Mouse (Mus musculus): ENCODE results near the gene Gm20765. TPM values are rescaled to one million over a fixed set of nuclear protein-coding genes. Genes with fewer than 3 reads are reported as not detected.

Gene Gm20765
- total RNA-seq (2023; ENCODE audit: inconsistent age): not detected in 4 replicates

GRCm38 (mm10) chr10:104185233-104185632 lies at the start of gene Gm20765:
TSS of gene Gm20765 (plus strand) at chr10:104185533.

DNA sequence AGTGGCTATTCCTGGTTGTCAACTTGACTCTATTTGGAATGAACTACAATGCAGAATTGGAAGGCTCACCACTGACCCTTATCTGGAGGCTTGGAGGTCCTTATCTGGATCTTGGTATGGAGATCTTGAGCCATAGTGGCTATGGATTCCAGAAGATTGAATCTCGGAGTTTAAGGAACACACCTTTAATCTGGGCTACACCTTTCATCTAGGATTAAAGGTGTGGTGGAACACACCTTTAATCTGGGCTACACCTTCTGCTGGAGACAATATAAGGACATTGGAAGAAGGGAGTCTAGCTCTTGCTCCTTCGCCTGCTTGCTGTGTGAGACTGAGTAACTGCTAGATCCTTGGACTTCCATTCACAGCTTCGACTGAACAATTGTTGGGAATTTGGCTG lies 42.6 kb upstream of the Gm20765 start, which contains the start of gene Gm21293:
TSS of gene Gm21293 (plus strand) at position 301 of the 400 bp plus-strand sequence.

DNA sequence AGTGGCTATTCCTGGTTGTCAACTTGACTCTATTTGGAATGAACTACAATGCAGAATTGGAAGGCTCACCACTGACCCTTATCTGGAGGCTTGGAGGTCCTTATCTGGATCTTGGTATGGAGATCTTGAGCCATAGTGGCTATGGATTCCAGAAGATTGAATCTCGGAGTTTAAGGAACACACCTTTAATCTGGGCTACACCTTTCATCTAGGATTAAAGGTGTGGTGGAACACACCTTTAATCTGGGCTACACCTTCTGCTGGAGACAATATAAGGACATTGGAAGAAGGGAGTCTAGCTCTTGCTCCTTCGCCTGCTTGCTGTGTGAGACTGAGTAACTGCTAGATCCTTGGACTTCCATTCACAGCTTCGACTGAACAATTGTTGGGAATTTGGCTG lies 34.1 kb upstream of the Gm20765 start, which contains the start of gene Gm6763:
TSS of gene Gm6763 (plus strand) at position 301 of the 400 bp plus-strand sequence.

DNA sequence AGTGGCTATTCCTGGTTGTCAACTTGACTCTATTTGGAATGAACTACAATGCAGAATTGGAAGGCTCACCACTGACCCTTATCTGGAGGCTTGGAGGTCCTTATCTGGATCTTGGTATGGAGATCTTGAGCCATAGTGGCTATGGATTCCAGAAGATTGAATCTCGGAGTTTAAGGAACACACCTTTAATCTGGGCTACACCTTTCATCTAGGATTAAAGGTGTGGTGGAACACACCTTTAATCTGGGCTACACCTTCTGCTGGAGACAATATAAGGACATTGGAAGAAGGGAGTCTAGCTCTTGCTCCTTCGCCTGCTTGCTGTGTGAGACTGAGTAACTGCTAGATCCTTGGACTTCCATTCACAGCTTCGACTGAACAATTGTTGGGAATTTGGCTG lies 25.6 kb upstream of the Gm20765 start, which contains the start of gene Gm8764:
TSS of gene Gm8764 (plus strand) at position 301 of the 400 bp plus-strand sequence.

GRCm38 (mm10) chr10:104168215-104168614 lies 17.1 kb upstream of the Gm20765 start, which contains the start of gene Gm21304:
TSS of gene Gm21304 (plus strand) at chr10:104168515.

GRCm38 (mm10) chr10:104176724-104177123 lies 8.6 kb upstream of the Gm20765 start, which contains the start of gene Gm21312:
TSS of gene Gm21312 (plus strand) at chr10:104177024.

GRCm38 (mm10) chr10:104193742-104194141 lies 8.4 kb downstream of the Gm20765 start, which contains the start of gene Gm4340:
TSS of gene Gm4340 (plus strand) at chr10:104194042.

Other genes starting within 250 kb of the Gm20765 start
- not detected in 4 replicates for gene Gm21293, start 42.5 kb upstream of the Gm20765 start, total RNA-seq (2023; ENCODE audit: inconsistent age)
- not detected in 4 replicates for gene Gm6763, start 34.0 kb upstream of the Gm20765 start, total RNA-seq (2023; ENCODE audit: inconsistent age)
- gene Gm8764, start 25.5 kb upstream of the Gm20765 start, total RNA-seq (2023; ENCODE audit: inconsistent age): not detected in 4 replicates
- not detected in 4 replicates for gene Gm21304, start 17.0 kb upstream of the Gm20765 start, total RNA-seq (2023; ENCODE audit: inconsistent age)
- not detected in 4 replicates for gene Gm21312, start 8.5 kb upstream of the Gm20765 start, total RNA-seq (2023; ENCODE audit: inconsistent age)
- gene Gm4340, start 8.5 kb downstream of the Gm20765 start, total RNA-seq (2023; ENCODE audit: inconsistent age): not detected in 4 replicates

Data from B cell, adult (primary cell).